Mouse (Mus musculus): ENCODE measurements around the gene Cap1. TPM values are rescaled to one million over a fixed set of nuclear protein-coding genes. Genes with fewer than 3 reads are reported as not detected.

Cap1 gene
- polyA plus RNA-seq, 1 experiment from 2014 or later = 31.6 TPM

GRCm38 (mm10) chr4:122884481-122885340 lies 1.1 kb downstream of the Cap1 start:
- no peak for ATAC-seq
- no peaks in the 10 kb centered on the region for H3K27me3 ChIP-seq (replicated peaks)
- peaks cover 58% of the 10 kb centered on the region for H3K4me1 ChIP-seq
- H3K4me3 ChIP-seq = peak overlapping the region; percentile 90
- H3K9me3 ChIP-seq (replicated peaks) = no peaks in the 10 kb centered on the region
- peak overlapping the region; percentile 89 for H3K4me2 ChIP-seq
- H3K27ac ChIP-seq = peak overlapping the region; percentile 98
- H3K9ac ChIP-seq = peak overlapping the region; percentile 91
- H3K36me3 ChIP-seq = peaks cover 8% of the 10 kb centered on the region; the same call in 1 of the 2 replicates
- WGBS (ENCODE audit: insufficient replicate concordance) = 12% methylated on average over 12 of the region's 12 CpGs

DNA sequence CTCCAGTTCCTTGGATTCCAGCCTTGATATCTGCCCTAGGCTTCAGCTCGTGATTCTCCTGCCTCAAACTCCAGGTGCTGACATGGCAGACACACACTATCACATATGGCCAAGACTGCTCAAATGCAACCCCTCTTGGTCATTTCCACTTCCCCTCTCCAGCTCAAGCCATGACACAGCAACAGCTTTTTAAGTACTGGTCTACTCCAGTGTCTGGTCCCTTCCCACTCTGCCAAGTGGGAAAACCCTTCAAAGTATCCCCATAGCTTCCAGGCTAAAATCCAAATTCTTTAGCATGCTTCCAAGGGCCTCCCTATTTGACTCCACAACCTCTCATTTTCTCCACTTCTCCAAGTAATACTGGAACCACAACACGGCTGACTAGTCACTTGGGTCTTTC lies 1.8 kb downstream of the Cap1 start:
- peak overlapping the region; percentile 98 for H3K27ac ChIP-seq
- peaks cover 56% of the 10 kb centered on the region for H3K4me1 ChIP-seq

DNA sequence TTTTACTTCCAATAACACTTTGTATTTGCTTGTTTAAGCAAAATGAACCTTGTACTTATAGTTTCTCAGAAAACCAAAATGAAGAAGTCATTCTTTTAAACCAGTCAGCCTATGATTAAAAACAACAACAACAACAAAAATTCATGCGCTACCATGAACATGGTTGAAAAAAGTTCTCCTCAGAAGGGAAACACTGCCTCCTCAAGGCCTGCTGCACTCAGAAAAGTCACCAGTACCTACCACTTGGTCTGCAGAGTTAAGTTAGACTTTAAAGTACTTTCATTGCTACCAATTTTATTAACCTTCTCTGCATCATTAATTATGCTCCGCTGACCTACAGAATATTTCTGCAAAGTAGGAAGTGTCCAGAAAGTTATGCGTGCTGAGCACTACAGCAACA lies 2.6 kb downstream of the Cap1 start:
- Histone ChIP-seq H3K4me3 (peak overlapping the region; percentile 90; the same call in 1 of the 2 replicates), H3K4me2 (peak overlapping the region; percentile 89), H3K27me3 (replicated peaks) (no peaks in the 10 kb centered on the region), H3K27ac (no peak overlapping the region), H3K4me1 (peaks cover 58% of the 10 kb centered on the region), H3K9ac (peak overlapping the region; percentile 17; the same call in 1 of the 2 replicates), H3K9me3 (replicated peaks) (no peaks in the 10 kb centered on the region), H3K36me3 (peaks cover 10% of the 10 kb centered on the region; the same call in 1 of the 2 replicates)
- ATAC-seq = no peak
- WGBS (ENCODE audit: insufficient replicate concordance) = 74% methylated on average over 3 of the region's 3 CpGs

More for the DNA sequence above, 1.8 kb downstream of the Cap1 start:
- 20% methylated on average over 2 of the region's 2 CpGs for WGBS (ENCODE audit: insufficient replicate concordance)
- no peak for ATAC-seq
- Histone ChIP-seq H3K27me3 (replicated peaks) (no peaks in the 10 kb centered on the region), H3K36me3 (peaks cover 8% of the 10 kb centered on the region; the same call in 1 of the 2 replicates), H3K9me3 (replicated peaks) (no peaks in the 10 kb centered on the region), H3K4me2 (peak overlapping the region; percentile 89), H3K4me3 (peak overlapping the region; percentile 90), H3K9ac (peak overlapping the region; percentile 91)

GRCm38 (mm10) chr4:122882544-122882943 lies 3.3 kb downstream of the Cap1 start:
- Histone ChIP-seq H3K4me2 (no peak overlapping the region), H3K4me1 (peaks cover 63% of the 10 kb centered on the region), H3K27ac (no peak overlapping the region), H3K9ac (no peak overlapping the region; the same call in 1 of the 2 replicates), H3K9me3 (replicated peaks) (no peaks in the 10 kb centered on the region), H3K4me3 (no peak overlapping the region), H3K36me3 (peaks cover 10% of the 10 kb centered on the region; the same call in 1 of the 2 replicates), H3K27me3 (replicated peaks) (no peaks in the 10 kb centered on the region)
- ATAC-seq = no peak
- WGBS (ENCODE audit: insufficient replicate concordance) = 63% methylated on average over 3 of the region's 3 CpGs

DNA sequence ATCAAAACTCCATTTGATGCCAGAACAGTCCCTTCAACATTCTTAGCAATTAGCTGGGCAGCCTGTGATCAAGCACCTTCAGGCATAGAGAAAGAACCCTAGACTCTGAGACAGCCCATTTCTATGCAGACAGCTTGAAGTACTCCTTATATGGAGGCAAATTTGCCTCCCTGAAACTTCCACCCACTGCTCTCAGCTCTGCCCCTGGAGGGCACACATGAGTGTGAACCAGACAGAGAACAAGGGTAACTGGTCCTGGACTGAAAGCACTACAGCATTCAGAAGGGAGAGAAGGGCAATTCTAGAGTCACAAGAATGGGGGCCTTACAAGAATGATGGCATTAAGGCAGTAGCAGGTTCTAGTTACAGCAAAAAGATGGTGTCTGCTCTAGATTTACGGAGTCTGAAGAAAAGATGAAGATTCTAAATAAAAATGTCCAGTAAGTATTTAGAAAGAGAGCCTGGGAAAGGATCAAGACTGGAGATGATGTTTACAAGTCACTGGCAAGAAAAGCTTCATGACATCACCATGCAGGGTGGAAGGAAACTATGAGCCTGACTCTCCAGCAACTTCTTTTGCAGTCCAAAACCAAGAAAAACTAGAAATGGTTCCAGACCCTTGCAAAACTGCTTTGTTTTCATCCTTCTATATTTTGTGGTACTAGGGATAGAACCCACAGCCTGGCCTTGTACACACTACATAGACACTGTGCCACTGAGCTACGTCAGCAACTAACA lies 7.4 kb downstream of the Cap1 start:
- Histone ChIP-seq H3K4me3 (no peak overlapping the region), H3K4me1 (peaks cover 67% of the 10 kb centered on the region), H3K4me2 (no peak overlapping the region), H3K9me3 (replicated peaks) (no peaks in the 10 kb centered on the region), H3K27ac (no peak overlapping the region), H3K9ac (no peak overlapping the region), H3K27me3 (replicated peaks) (no peaks in the 10 kb centered on the region), H3K36me3 (peaks cover 10% of the 10 kb centered on the region; the same call in 1 of the 2 replicates)
- ATAC-seq = no peak
- WGBS (ENCODE audit: insufficient replicate concordance) = 89% methylated on average over 2 of the region's 2 CpGs

DNA sequence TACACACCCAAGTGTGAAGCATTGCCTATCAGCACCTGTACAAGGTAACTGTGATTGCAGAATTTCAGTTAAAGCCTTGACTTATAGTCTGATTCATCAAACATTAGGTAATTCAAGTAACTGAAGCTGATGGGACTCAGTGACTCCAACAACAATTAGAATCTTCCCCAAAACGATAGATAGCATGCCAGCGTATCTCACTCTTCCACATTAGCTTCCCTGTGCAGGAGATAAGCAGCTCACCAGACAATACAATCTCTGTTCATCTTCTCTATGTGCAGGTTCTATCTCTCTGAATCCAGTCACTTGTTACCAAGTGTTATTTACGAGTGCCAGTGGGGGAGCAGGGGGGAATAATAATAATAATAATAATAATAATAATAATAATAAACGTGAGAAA lies 12.3 kb downstream of the Cap1 start:
- Histone ChIP-seq H3K9me3 (replicated peaks) (no peaks in the 10 kb centered on the region), H3K9ac (0 out of 2 replicates have a peak overlapping the region, but pooled peaks have one; percentile 0), H3K4me1 (peaks cover 64% of the 10 kb centered on the region), H3K4me3 (peak overlapping the region; percentile 22; the same call in 1 of the 2 replicates), H3K36me3 (peaks cover 37% of the 10 kb centered on the region), H3K4me2 (peak overlapping the region; percentile 57), H3K27ac (peak overlapping the region; percentile 49; the same call in 1 of the 2 replicates), H3K27me3 (replicated peaks) (no peaks in the 10 kb centered on the region)
- WGBS (ENCODE audit: insufficient replicate concordance) = 25% methylated on average over 4 of the region's 4 CpGs
- ATAC-seq = peak; percentile 57

DNA sequence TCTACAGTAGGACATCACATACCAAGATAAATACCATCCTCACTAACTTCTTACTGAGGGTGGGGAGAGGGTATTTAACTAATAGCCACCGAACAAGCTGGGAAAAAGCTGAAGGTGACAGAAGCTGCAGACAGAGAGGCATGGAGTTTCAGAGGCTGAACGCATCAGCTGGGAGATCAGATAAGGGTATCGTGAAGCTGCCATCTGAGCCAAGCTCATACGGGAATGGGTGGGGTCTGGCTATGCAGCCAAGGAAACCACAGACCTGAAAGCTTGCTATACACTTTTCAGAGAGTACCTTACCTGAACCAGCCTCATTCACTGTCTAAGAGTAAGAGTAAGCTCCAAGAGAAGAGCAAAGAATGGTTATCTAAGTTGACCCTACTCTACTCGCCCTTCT lies 12.9 kb downstream of the Cap1 start:
- H3K27me3 ChIP-seq (replicated peaks) = no peaks in the 10 kb centered on the region
- H3K4me2 ChIP-seq = peak overlapping the region; percentile 57
- H3K9me3 ChIP-seq (replicated peaks) = no peaks in the 10 kb centered on the region
- 0 out of 2 replicates have a peak overlapping the region, but pooled peaks have one; percentile 0 for H3K9ac ChIP-seq
- peak overlapping the region; percentile 49; the same call in 1 of the 2 replicates for H3K27ac ChIP-seq
- peaks cover 59% of the 10 kb centered on the region for H3K4me1 ChIP-seq
- WGBS (ENCODE audit: insufficient replicate concordance) = 17% methylated on average over 5 of the region's 5 CpGs
- peaks cover 43% of the 10 kb centered on the region for H3K36me3 ChIP-seq
- peak; percentile 81 for ATAC-seq
- peak overlapping the region; percentile 22 for H3K4me3 ChIP-seq

DNA sequence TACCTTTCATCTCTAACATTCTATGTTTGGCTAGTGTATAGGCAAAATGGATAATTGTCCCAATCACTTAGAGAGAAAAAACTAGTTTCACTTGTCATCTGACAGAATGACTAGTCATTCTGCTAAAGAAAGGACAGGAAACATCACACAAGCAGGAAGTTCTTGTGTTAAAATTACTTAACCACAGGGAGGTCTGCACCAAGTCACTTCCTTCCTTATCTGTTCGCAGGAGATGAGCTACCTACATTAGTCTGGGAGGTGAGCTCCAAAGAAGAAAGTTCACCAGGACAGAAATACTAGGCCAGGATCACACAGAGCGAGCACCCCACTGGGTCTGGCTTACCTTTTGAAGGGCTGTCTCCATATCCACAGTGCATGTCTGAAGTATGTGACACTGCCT lies 13.9 kb downstream of the Cap1 start:
- ATAC-seq = no peak
- peaks cover 56% of the 10 kb centered on the region for H3K4me1 ChIP-seq
- H3K9me3 ChIP-seq (replicated peaks) = no peaks in the 10 kb centered on the region
- no peak overlapping the region for H3K4me3 ChIP-seq
- no peak overlapping the region for H3K9ac ChIP-seq
- no peak overlapping the region for H3K4me2 ChIP-seq
- H3K27me3 ChIP-seq (replicated peaks) = no peaks in the 10 kb centered on the region
- WGBS (ENCODE audit: insufficient replicate concordance) = 19% methylated on average over 2 of the region's 2 CpGs
- H3K27ac ChIP-seq = no peak overlapping the region
- H3K36me3 ChIP-seq = peaks cover 49% of the 10 kb centered on the region

- no peak overlapping the region for H3K4me3 ChIP-seq
- H3K4me1 ChIP-seq = peaks cover 50% of the 10 kb centered on the region
- H3K4me2 ChIP-seq = no peak overlapping the region
- H3K27ac ChIP-seq = peak overlapping the region; percentile 3; the same call in 1 of the 2 replicates
- H3K9me3 ChIP-seq (replicated peaks) = no peaks in the 10 kb centered on the region
- no peak overlapping the region for H3K9ac ChIP-seq
- H3K36me3 ChIP-seq = peaks cover 56% of the 10 kb centered on the region
- WGBS (ENCODE audit: insufficient replicate concordance) = 69% methylated on average over 11 of the region's 11 CpGs
- H3K27me3 ChIP-seq (replicated peaks) = no peaks in the 10 kb centered on the region
- ATAC-seq = no peak
Measured at GRCm38 (mm10) chr4:122871269-122871668, 14.6 kb downstream of the Cap1 start.

- Histone ChIP-seq H3K9me3 (replicated peaks) (no peaks in the 10 kb centered on the region), H3K4me2 (no peak overlapping the region), H3K27me3 (replicated peaks) (no peaks in the 10 kb centered on the region), H3K4me1 (peaks cover 47% of the 10 kb centered on the region), H3K9ac (no peak overlapping the region), H3K36me3 (peaks cover 61% of the 10 kb centered on the region), H3K4me3 (no peak overlapping the region), H3K27ac (no peak overlapping the region)
- WGBS (ENCODE audit: insufficient replicate concordance) = 72% methylated on average over 5 of the region's 5 CpGs
- no peak for ATAC-seq
Measured at GRCm38 (mm10) chr4:122870741-122871140, 15.1 kb downstream of the Cap1 start.

DNA sequence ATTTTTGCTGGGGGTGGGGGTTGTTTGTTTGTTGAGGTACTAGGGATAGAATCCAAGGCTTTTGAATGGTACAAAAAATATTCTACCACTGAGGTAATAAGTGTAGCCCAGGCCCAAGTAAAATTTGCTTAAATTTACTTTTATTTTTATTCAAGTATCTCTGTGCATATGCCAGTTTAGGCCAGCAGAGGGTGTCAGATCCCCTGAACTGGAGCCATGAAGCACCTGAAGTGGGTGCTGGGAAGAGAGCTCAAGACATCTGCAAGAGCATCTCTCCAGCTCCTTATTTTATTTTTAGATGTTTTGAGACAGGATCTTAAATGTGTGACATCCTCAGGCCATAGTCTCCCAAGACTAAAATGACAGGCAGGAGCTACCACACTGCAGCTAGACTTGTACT lies 15.8 kb downstream of the Cap1 start:
- Histone ChIP-seq H3K36me3 (peaks cover 69% of the 10 kb centered on the region), H3K9ac (no peak overlapping the region), H3K27ac (no peak overlapping the region), H3K27me3 (replicated peaks) (no peaks in the 10 kb centered on the region), H3K9me3 (replicated peaks) (no peaks in the 10 kb centered on the region), H3K4me2 (no peak overlapping the region), H3K4me1 (peaks cover 41% of the 10 kb centered on the region), H3K4me3 (no peak overlapping the region)
- no peak for ATAC-seq

GRCm38 (mm10) chr4:122868041-122868440 lies 17.8 kb downstream of the Cap1 start:
- Histone ChIP-seq H3K27ac (no peak overlapping the region), H3K36me3 (peaks cover 88% of the 10 kb centered on the region), H3K4me3 (no peak overlapping the region), H3K4me2 (no peak overlapping the region), H3K27me3 (replicated peaks) (no peaks in the 10 kb centered on the region), H3K9ac (no peak overlapping the region), H3K9me3 (replicated peaks) (no peaks in the 10 kb centered on the region), H3K4me1 (peaks cover 21% of the 10 kb centered on the region)
- no peak for ATAC-seq
- WGBS (ENCODE audit: insufficient replicate concordance) = 74% methylated on average over 1 of the region's 1 CpGs
